Mouse (Mus musculus): ENCODE measurements at regions not wholly inside any gene's neighbourhood (a gene's known extent, or its start where the extent isn't known, plus 50 kb on each side); places are given as distances from the start of the nearest gene placed in this dataset.

- no peak for TF ChIP-seq CTCF (IDR thresholded peaks at IDR 0.05)
- TF ChIP-seq EP300 (IDR thresholded peaks at IDR 0.05): no peak
Observed at GRCm38 (mm10) chr3:9922541-9923046, 165.3 kb upstream of the Gm9833 start.
